Mouse (Mus musculus): ENCODE measurements around the gene Sh3bp2.
"Not testable (repeated sequence)": the region's sequence is repeated elsewhere in the genome, so short reads cannot be mapped to it uniquely, and the experiment has no call there.

DNA sequence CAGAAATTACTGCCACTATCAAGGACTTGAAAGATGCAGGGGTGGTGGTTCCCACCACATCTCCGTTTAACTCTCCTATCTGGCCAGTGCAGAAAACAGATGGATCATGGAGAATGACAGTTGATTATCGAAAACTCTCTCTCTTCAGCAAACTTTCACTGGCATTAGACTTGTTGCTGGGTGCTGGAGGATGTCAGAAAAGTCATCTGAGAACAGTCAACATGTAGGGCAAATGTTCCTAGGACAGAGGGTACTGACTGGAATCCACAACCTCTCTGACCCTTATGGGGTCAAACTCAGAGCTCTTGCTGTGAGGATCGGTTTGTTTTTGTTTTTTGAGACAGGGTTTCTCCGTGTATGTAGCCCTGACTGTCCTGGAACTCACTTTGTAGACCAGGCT lies 46.9 kb downstream of the Sh3bp2 start:
- not testable (repeated sequence) for TF ChIP-seq POLR2A (IDR thresholded peaks at IDR 0.05; ENCODE audit: low read depth, low read length); CTCF (conservative IDR thresholded peaks at IDR 0.05; ENCODE audit: insufficient read depth, insufficient read length, low read depth, low read length)
